Mouse (Mus musculus) C2C12 (cell line): ENCODE measurements around the gene Olfml3. TPM values are rescaled to one million over a fixed set of nuclear protein-coding genes. Genes with fewer than 3 reads are reported as not detected.

Experiments used
- H3K27me3 ChIP-seq: one replicate; pipeline ENCODE4 v1.6.1; 2011; ENCODE audit not compliant: control insufficient read depth, insufficient read depth, insufficient read length
- H3K36me3 ChIP-seq: one replicate; pipeline ENCODE4 v1.6.1; 2011; ENCODE audit not compliant: control insufficient read depth, insufficient read depth
- H3K4me3 ChIP-seq: one replicate; pipeline ENCODE4 v1.5.1; 2011; ENCODE audit warnings: mild to moderate bottlenecking, control low read depth; ENCODE audit not compliant: poor library complexity, insufficient read depth, severe bottlenecking
- H3K79me2 ChIP-seq: one replicate; pipeline ENCODE4 v1.6.1; 2011; ENCODE audit not compliant: control insufficient read depth, insufficient read depth
- H3K79me3 ChIP-seq: one replicate; pipeline ENCODE4 v1.6.1; 2011; ENCODE audit warnings: low read depth, control low read depth
- H3ac ChIP-seq: one replicate; pipeline ENCODE3; 2011; ENCODE audit warnings: low read depth; ENCODE audit not compliant: control insufficient read depth, insufficient read length
- CEBPB ChIP-seq: IDR thresholded peaks from one replicate; pipeline ENCODE4 v1.6.1; 2011; ENCODE audit warnings: low read depth, mild to moderate bottlenecking, control low read depth, moderate library complexity
- CTCF ChIP-seq: IDR thresholded peaks from one replicate; pipeline ENCODE4 v1.5.1; 2011; ENCODE audit not compliant: control insufficient read depth, insufficient read depth, insufficient read length
- FOSL1 ChIP-seq: IDR thresholded peaks from one replicate; pipeline ENCODE4 v1.8.0; 2011; ENCODE audit warnings: mild to moderate bottlenecking, low read length; ENCODE audit not compliant: poor library complexity, insufficient read depth, severe bottlenecking
- MAX ChIP-seq: IDR thresholded peaks from one replicate; pipeline ENCODE4 v1.6.1; 2011; ENCODE audit warnings: mild to moderate bottlenecking, control low read depth
- MYOD1 ChIP-seq: IDR thresholded peaks from one replicate; pipeline ENCODE4 v1.6.1; 2011; ENCODE audit warnings: low read depth; ENCODE audit not compliant: control insufficient read depth, insufficient read length
- MYOG ChIP-seq: IDR thresholded peaks from one replicate; pipeline ENCODE4 v1.6.1; 2011; ENCODE audit not compliant: control insufficient read depth, insufficient read length; ENCODE audit errors: extremely low read depth
- USF1 ChIP-seq: IDR thresholded peaks from one replicate; pipeline ENCODE4 v1.6.1; 2011; ENCODE audit warnings: low read depth, mild to moderate bottlenecking, control low read depth, moderate library complexity
- polyA plus RNA-seq: library from polyadenylated mRNA; unstranded; fragments of >200 nt; fragmentation: generic; extraction: Trizol; gene quantifications from one replicate; pipeline ENCODE4 v1.2.1, GENCODE M21; 2012; ENCODE audit warnings: missing spikeins

Olfml3 gene
- polyA plus RNA-seq, 1 experiment = 7.5 TPM

DNA sequence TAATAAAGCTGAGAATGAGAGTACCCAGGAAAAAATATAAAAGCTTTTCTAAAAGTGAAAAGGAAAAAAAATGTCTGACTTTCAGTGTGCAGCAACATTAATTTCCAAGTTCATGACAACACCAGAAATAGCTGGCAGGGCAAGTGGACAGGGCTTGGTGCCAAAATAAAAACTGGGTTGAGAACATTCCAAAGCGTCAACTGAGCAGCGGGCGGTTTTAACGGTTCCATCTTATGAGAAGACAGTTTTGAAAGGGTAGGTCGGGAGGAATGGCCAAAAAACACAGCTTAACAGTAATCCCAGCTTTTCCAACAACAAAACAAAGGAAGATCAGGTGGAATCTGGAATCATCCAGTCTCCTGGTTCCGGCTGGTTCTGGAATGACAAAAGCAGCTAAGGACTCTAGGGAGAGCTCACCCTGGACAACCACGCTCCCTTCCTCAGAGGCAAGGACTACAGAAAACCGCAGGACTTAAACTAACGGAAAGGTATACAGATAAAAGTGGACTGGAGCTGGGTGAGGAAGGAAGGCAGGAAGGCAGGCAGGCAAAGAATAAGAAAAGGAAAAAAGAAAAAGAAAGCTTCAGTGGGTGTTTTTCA lies 33.8 kb upstream of the Olfml3 start:
- H3K36me3 ChIP-seq = peaks cover 37% of the 10 kb centered on the region
- no peak overlapping the region for H3K4me3 ChIP-seq
- H3ac ChIP-seq = no peak overlapping the region
- H3K79me2 ChIP-seq = peaks cover 71% of the 10 kb centered on the region
- no peak for TF ChIP-seq MYOG
- TF ChIP-seq FOSL1 = no peak
- TF ChIP-seq MAX = no peak
- TF ChIP-seq CTCF = no peak
- no peak for TF ChIP-seq USF1
- no peak for TF ChIP-seq MYOD1
- TF ChIP-seq CEBPB = no peak
- H3K79me3 ChIP-seq = peaks cover 17% of the 10 kb centered on the region
- H3K27me3 ChIP-seq = no peaks in the 10 kb centered on the region

DNA sequence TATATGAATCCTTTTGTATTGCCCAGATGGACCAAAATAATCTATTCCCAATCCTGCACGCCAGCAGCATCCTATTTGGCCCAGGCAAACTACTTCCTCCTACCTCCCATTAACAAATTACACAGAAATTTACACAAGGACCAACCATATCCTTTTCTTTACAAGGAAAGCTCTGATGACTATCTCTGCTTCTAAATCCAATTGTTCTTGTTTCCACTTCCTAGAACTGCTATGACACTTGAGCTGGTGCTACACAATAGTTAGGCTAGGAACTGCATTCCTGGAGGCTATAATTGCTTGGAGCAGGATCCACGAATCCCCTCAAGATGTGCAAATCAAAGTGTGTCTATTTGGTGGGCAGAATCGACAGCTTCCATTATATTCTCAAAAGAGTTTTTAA lies 29.0 kb upstream of the Olfml3 start:
- Histone ChIP-seq H3K27me3 (no peaks in the 10 kb centered on the region), H3K79me2 (peaks cover 42% of the 10 kb centered on the region), H3K79me3 (peaks cover 11% of the 10 kb centered on the region), H3ac (no peak overlapping the region), H3K36me3 (peaks cover 58% of the 10 kb centered on the region), H3K4me3 (no peak overlapping the region)
- TF ChIP-seq CTCF = no peak
- no peak for TF ChIP-seq USF1
- no peak for TF ChIP-seq FOSL1
- no peak for TF ChIP-seq CEBPB
- TF ChIP-seq MYOD1 = no peak
- no peak for TF ChIP-seq MYOG
- no peak for TF ChIP-seq MAX

DNA sequence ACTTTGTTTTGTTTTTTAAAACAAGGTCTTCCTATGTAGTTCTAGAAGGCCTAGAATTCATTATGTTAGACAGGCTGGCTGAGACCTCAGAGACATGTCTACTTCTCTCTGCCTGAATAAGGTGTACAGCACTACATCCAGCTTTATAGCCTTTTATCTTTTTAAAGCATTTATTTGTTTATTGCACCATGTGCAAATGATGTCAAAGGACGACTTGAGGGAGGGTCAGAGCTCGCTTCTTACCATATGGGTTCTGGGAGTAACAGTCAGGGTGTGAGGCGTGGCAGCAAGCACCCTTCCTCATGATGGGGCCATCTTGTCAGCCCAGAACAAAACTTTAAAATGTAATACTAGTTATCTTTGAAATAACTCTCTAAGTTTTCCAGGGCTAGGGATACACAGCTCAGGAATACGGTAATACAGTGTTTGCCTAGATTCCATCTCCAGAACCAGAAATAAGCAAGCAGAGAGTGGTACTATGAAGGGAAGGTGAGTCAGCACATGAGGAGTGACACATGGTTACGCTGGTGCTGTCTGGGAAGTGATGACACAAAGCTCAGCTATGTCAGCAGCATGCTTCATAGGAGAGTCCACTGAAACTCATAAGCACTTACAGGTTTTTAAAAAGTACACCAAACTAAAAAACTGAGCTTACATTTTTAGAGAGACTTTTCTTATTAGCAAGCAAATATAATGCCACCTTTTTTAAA lies 21.6 kb upstream of the Olfml3 start:
- Histone ChIP-seq H3K79me2 (no peaks in the 10 kb centered on the region), H3ac (no peak overlapping the region), H3K4me3 (no peak overlapping the region), H3K27me3 (no peaks in the 10 kb centered on the region), H3K36me3 (peaks cover 87% of the 10 kb centered on the region), H3K79me3 (peaks cover 3% of the 10 kb centered on the region)
- TF ChIP-seq MYOD1 (peak; percentile 56), FOSL1 (peak; percentile 48), USF1 (no peak), MYOG (no peak), CEBPB (peak; percentile 24), CTCF (no peak), MAX (peak; percentile 89)

DNA sequence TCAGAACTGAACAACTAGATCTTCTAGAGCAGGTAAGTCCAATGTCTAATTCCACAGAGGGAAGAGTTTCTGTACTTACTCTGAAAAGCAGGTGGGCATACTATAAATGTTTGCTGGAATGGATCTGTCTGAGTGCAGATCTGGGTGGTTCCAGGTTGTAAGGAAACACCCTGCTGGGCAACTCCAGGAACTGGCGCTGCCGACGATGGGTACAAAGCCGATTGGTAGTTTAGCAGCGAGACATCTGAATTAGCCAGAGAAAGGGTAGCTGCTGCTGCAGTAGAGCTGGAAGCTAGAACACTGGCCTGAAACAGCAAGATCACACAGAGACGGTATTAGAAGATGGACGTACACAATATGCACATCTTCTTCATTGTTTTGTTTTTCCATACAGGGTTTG lies 20.7 kb upstream of the Olfml3 start:
- Histone ChIP-seq H3ac (no peak overlapping the region), H3K79me2 (no peaks in the 10 kb centered on the region), H3K79me3 (peaks cover 1% of the 10 kb centered on the region), H3K27me3 (no peaks in the 10 kb centered on the region), H3K4me3 (no peak overlapping the region), H3K36me3 (peaks cover 88% of the 10 kb centered on the region)
- TF ChIP-seq CTCF (no peak), MAX (no peak), USF1 (no peak), MYOD1 (no peak), FOSL1 (no peak), MYOG (no peak)

DNA sequence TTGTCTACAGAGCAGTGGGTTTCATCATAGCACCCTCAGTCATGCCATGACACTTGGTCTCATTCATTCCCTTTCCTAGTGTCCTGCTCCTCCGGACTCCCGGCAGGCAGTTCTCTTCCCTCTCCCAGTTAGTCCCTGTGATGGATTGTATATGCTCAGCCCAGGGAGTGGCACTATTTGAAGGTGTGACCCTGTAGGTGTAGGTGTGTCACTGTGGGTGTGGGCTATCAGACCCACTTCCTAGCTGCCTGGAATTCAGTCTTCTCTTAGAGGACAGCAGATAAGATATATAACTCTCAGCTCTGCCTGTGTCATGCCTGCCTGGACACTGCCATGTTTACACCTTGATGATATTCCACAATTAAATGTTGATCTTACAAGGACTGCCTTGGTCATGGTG lies 19.1 kb upstream of the Olfml3 start:
- H3K36me3 ChIP-seq = peaks cover 86% of the 10 kb centered on the region
- no peaks in the 10 kb centered on the region for H3K27me3 ChIP-seq
- H3K4me3 ChIP-seq = no peak overlapping the region
- no peaks in the 10 kb centered on the region for H3K79me2 ChIP-seq
- TF ChIP-seq USF1 (no peak), MAX (no peak), CEBPB (no peak), MYOG (no peak), FOSL1 (no peak), CTCF (no peak), MYOD1 (no peak)
- H3K79me3 ChIP-seq = peaks cover 1% of the 10 kb centered on the region
- no peak overlapping the region for H3ac ChIP-seq

DNA sequence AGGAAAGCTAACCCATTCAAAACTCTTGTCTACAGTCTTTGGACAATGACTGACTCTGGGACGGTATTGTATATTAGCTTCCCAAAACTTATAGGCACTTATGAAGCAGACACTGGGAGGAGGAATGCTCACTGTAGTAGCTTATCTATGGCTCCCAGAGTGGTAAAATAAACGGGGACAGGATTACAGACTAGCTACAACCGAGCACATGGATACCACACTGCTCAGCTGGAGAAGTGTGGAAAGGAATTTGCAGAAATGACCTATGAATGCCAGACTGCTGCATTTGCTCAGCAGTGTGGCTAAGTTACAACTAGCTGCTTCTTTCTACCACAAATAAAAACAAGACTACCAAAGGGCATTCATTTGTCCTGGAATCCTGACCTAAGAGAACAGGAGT lies 17.6 kb upstream of the Olfml3 start:
- H3K79me3 ChIP-seq = peaks cover 1% of the 10 kb centered on the region
- no peaks in the 10 kb centered on the region for H3K79me2 ChIP-seq
- no peak overlapping the region for H3ac ChIP-seq
- no peak overlapping the region for H3K4me3 ChIP-seq
- no peaks in the 10 kb centered on the region for H3K27me3 ChIP-seq
- H3K36me3 ChIP-seq = peaks cover 86% of the 10 kb centered on the region
- TF ChIP-seq USF1 (no peak), MYOG (no peak), FOSL1 (no peak), CEBPB (no peak), CTCF (no peak), MYOD1 (no peak), MAX (no peak)
